Mouse (Mus musculus): ENCODE measurements around the gene Gm11555.
"Not testable (repeated sequence)": the region's sequence is repeated elsewhere in the genome, so short reads cannot be mapped to it uniquely, and the experiment has no call there.

Gene Gm11555

GRCm38 (mm10) chr11:99650136-99650535 lies at the start of gene Gm11555:
TSS of gene Gm11555 (minus strand) at chr11:99650236.
- no peak for DNase-seq (ENCODE audit: low read depth)

- no peak for DNase-seq (ENCODE audit: low read depth)
These were observed 40.4 kb upstream of the Gm11555 start, which contains the start of gene Gm14190 for GRCm38 (mm10) chr11:99690463-99690862. TSS of gene Gm14190 (minus strand) at chr11:99690740.

- not testable (repeated sequence) for DNase-seq (ENCODE audit: low read depth)
These were observed 35.2 kb upstream of the Gm11555 start for GRCm38 (mm10) chr11:99685235-99685634.

- no peak for DNase-seq (ENCODE audit: low read depth)
These were observed 33.4 kb upstream of the Gm11555 start for GRCm38 (mm10) chr11:99683481-99683880.

GRCm38 (mm10) chr11:99665860-99666259 lies 15.8 kb upstream of the Gm11555 start, which contains the start of gene Krtap4-6:
TSS of gene Krtap4-6 (minus strand) at chr11:99665960.
- no peak for DNase-seq (ENCODE audit: low read depth)

- DNase-seq (ENCODE audit: low read depth) = no peak
These were observed 12.8 kb upstream of the Gm11555 start for GRCm38 (mm10) chr11:99662802-99663201.

- no peak for DNase-seq (ENCODE audit: low read depth)
These were observed 9.2 kb upstream of the Gm11555 start for GRCm38 (mm10) chr11:99659256-99659655.

GRCm38 (mm10) chr11:99658467-99659010 lies 8.5 kb upstream of the Gm11555 start, which contains the start of gene Gm11563:
TSS of gene Gm11563 (minus strand) at chr11:99658960.
- DNase-seq (ENCODE audit: low read depth) = not testable (repeated sequence)

- no peak for DNase-seq (ENCODE audit: low read depth)
These were observed 7.0 kb upstream of the Gm11555 start for GRCm38 (mm10) chr11:99657051-99657450.

GRCm38 (mm10) chr11:99646444-99646843 lies 3.6 kb downstream of the Gm11555 start:
- DNase-seq (ENCODE audit: low read depth) = no peak

- DNase-seq (ENCODE audit: low read depth) = no peak
These were observed 5.7 kb downstream of the Gm11555 start for GRCm38 (mm10) chr11:99644351-99644750.

- not testable (repeated sequence) for DNase-seq (ENCODE audit: low read depth)
These were observed 6.3 kb downstream of the Gm11555 start, which contains the start of gene Krtap4-7 for GRCm38 (mm10) chr11:99643635-99644139. TSS of gene Krtap4-7 (minus strand) at chr11:99644089.

- DNase-seq (ENCODE audit: low read depth) = no peak
These were observed 9.1 kb downstream of the Gm11555 start for GRCm38 (mm10) chr11:99640926-99641325.

- no peak for DNase-seq (ENCODE audit: low read depth)
These were observed 12.9 kb downstream of the Gm11555 start for GRCm38 (mm10) chr11:99637086-99637485.

GRCm38 (mm10) chr11:99634653-99635134 lies 15.3 kb downstream of the Gm11555 start, which contains the start of gene Krtap4-2:
TSS of gene Krtap4-2 (minus strand) at chr11:99635084.
- no peak for DNase-seq (ENCODE audit: low read depth)

GRCm38 (mm10) chr11:99633293-99633692 lies 16.7 kb downstream of the Gm11555 start:
- DNase-seq (ENCODE audit: low read depth) = no peak

GRCm38 (mm10) chr11:99630890-99631289 lies 19.1 kb downstream of the Gm11555 start:
- no peak for DNase-seq (ENCODE audit: low read depth)

GRCm38 (mm10) chr11:99628138-99628537 lies 21.9 kb downstream of the Gm11555 start, which contains the start of gene Krtap4-1:
TSS of gene Krtap4-1 (minus strand) at chr11:99628238.
- no peak for DNase-seq (ENCODE audit: low read depth)

- no peak for DNase-seq (ENCODE audit: low read depth)
These were observed 29.7 kb downstream of the Gm11555 start, which contains the start of gene Gm11562 for GRCm38 (mm10) chr11:99620335-99620734. TSS of gene Gm11562 (minus strand) at chr11:99620435.

GRCm38 (mm10) chr11:99614796-99615363 lies 35.2 kb downstream of the Gm11555 start, which contains the start of gene Krtap2-4:
TSS of gene Krtap2-4 (minus strand) at chr11:99614846.
- DNase-seq (ENCODE audit: low read depth) = no peak

GRCm38 (mm10) chr11:99610089-99610488 lies 39.9 kb downstream of the Gm11555 start, which contains the start of gene Gm11937:
TSS of gene Gm11937 (minus strand) at chr11:99610189.
- DNase-seq (ENCODE audit: low read depth) = not testable (repeated sequence)

- DNase-seq (ENCODE audit: low read depth) = no peak
These were observed 40.9 kb downstream of the Gm11555 start for GRCm38 (mm10) chr11:99609126-99609525.

GRCm38 (mm10) chr11:99603208-99603607 lies 46.8 kb downstream of the Gm11555 start, which contains the start of gene Gm11938:
TSS of gene Gm11938 (minus strand) at chr11:99603308.
- DNase-seq (ENCODE audit: low read depth) = not testable (repeated sequence)
